Mouse (Mus musculus) right cerebral cortex, postnatal 14 days (tissue): ENCODE results near the gene Steap3.
A peak's percentile ranks its signal among the peaks of the same experiment; 100 is the strongest.

ENCODE experiments used
- DNase-seq: peaks from one replicate; pipeline ENCODE4 v3.0.0; 2022

Gene Steap3

GRCm38 (mm10) chr1:120249842-120250241 is 22.7 kb downstream of the Steap3 start:
- no peak for DNase-seq

- DNase-seq, result peak; percentile 24
Measured at GRCm38 (mm10) chr1:120248156-120248555, 24.3 kb downstream of the Steap3 start.

GRCm38 (mm10) chr1:120247351-120247750 is 25.2 kb downstream of the Steap3 start:
- DNase-seq, result no peak

GRCm38 (mm10) chr1:120246946-120247345 is 25.6 kb downstream of the Steap3 start:
- no peak for DNase-seq

- DNase-seq, result peak; percentile 39
Measured at GRCm38 (mm10) chr1:120245661-120246131, 26.8 kb downstream of the Steap3 start.

GRCm38 (mm10) chr1:120244646-120245045 is 27.9 kb downstream of the Steap3 start:
- no peak for DNase-seq

GRCm38 (mm10) chr1:120243987-120244386 is 28.5 kb downstream of the Steap3 start:
- DNase-seq, result no peak

GRCm38 (mm10) chr1:120237068-120237467 is 35.4 kb downstream of the Steap3 start:
- DNase-seq, result no peak

- DNase-seq, result no peak
Measured at GRCm38 (mm10) chr1:120236424-120236823, 36.1 kb downstream of the Steap3 start.

GRCm38 (mm10) chr1:120235631-120236215 is 36.8 kb downstream of the Steap3 start:
- no peak for DNase-seq

- DNase-seq, result no peak
Measured at GRCm38 (mm10) chr1:120232170-120232569, 40.3 kb downstream of the Steap3 start.

GRCm38 (mm10) chr1:120231334-120231733 is 41.2 kb downstream of the Steap3 start:
- peak; percentile 55 for DNase-seq

- no peak for DNase-seq
Measured at GRCm38 (mm10) chr1:120229723-120230471, 42.6 kb downstream of the Steap3 start.

- DNase-seq, result no peak
Measured at GRCm38 (mm10) chr1:120223613-120224012, 48.9 kb downstream of the Steap3 start.

GRCm38 (mm10) chr1:120221285-120221684 is 51.2 kb downstream of the Steap3 start:
- DNase-seq, result no peak

GRCm38 (mm10) chr1:120220841-120221240 is 51.7 kb downstream of the Steap3 start:
- DNase-seq, result no peak

- no peak for DNase-seq
Measured at GRCm38 (mm10) chr1:120208502-120209230, 63.8 kb downstream of the Steap3 start.

- peak; percentile 47 for DNase-seq
Measured at GRCm38 (mm10) chr1:120207568-120207967, 64.9 kb downstream of the Steap3 start.

GRCm38 (mm10) chr1:120204834-120205233 is 67.7 kb downstream of the Steap3 start:
- no peak for DNase-seq

GRCm38 (mm10) chr1:120203836-120204235 is 68.7 kb downstream of the Steap3 start:
- no peak for DNase-seq

GRCm38 (mm10) chr1:120202542-120202941 is 70.0 kb downstream of the Steap3 start:
- DNase-seq, result no peak

- DNase-seq, result no peak
Measured at GRCm38 (mm10) chr1:120198942-120199341, 73.6 kb downstream of the Steap3 start.

GRCm38 (mm10) chr1:120198151-120198550 is 74.4 kb downstream of the Steap3 start:
- no peak for DNase-seq

- peak; percentile 80 for DNase-seq
Measured at GRCm38 (mm10) chr1:120197189-120197588, 75.3 kb downstream of the Steap3 start.
